Mouse (Mus musculus) small intestine, adult 2 months (tissue): Measurements from ENCODE around the gene Cyfip2. TPM values are rescaled to one million over a fixed set of nuclear protein-coding genes. Genes with fewer than 3 reads are reported as not detected.

Experiments
- H3K27ac ChIP-seq: fragments of 200-500 bp; 2 replicates; pipeline ENCODE4 v1.5.1; 2012; ENCODE audit warnings: low read depth, low read length, control low read depth, inconsistent platforms; ENCODE audit not compliant: insufficient read depth
- H3K27me3 ChIP-seq: fragments of 200-500 bp; 2 replicates; pipeline ENCODE4 v1.6.1; 2012; ENCODE audit warnings: mild to moderate bottlenecking, moderate library complexity, low read length, inconsistent platforms; ENCODE audit not compliant: control insufficient read depth, insufficient read depth
- H3K36me3 ChIP-seq: fragments of 200-500 bp; 2 replicates; pipeline ENCODE4 v1.6.1; 2012; ENCODE audit warnings: mild to moderate bottlenecking, low read length, control low read depth, inconsistent platforms; ENCODE audit not compliant: control insufficient read depth, insufficient read depth
- H3K4me1 ChIP-seq: fragments of 200-500 bp; 2 replicates; pipeline ENCODE4 v1.6.1; 2012; ENCODE audit warnings: low read length, inconsistent platforms, mixed read lengths; ENCODE audit not compliant: control insufficient read depth, insufficient read depth, insufficient read length
- H3K4me3 ChIP-seq: fragments of 200-500 bp; 2 replicates; pipeline ENCODE4 v1.5.1; 2012; ENCODE audit warnings: low read depth, mild to moderate bottlenecking, control low read depth, inconsistent platforms, low read length, moderate library complexity
- CTCF ChIP-seq: fragments of 200-500 bp; IDR thresholded peaks from 2 replicates; pipeline ENCODE4 v1.5.1; 2012; ENCODE audit warnings: low read depth, mild to moderate bottlenecking, control low read depth, inconsistent platforms, low read length, moderate library complexity, mixed read lengths; ENCODE audit not compliant: insufficient replicate concordance, insufficient read length; ENCODE audit errors: extremely low read depth
- POLR2A ChIP-seq: fragments of 200-500 bp; IDR thresholded peaks from 2 replicates; pipeline ENCODE4 v1.6.1; 2012; ENCODE audit warnings: low read depth, mild to moderate bottlenecking, control low read depth, inconsistent platforms, low read length, moderate library complexity
- WGBS: fragments of 180-500 bp; shearing (Covaris S2); methylation state at CpG from one replicate; pipeline ENCODE4 v1.1.7; 2018; 5-methylcytosine and 5-hydroxymethylcytosine counted together
- polyA plus RNA-seq: library from polyadenylated mRNA; depleted of rRNA; stranded (reverse); fragments of >200 nt; gene quantifications from 2 replicates; pipeline ENCODE4 v1.2.3, GENCODE M21; 2012

The Cyfip2 gene
- polyA plus RNA-seq, 1 experiment = 3.8 TPM

GRCm38 (mm10) chr11:46286803-46287202 is 25.9 kb downstream of the Cyfip2 start:
- H3K4me1 ChIP-seq = no peaks in the 10 kb centered on the region
- H3K27me3 ChIP-seq = no peaks in the 10 kb centered on the region
- H3K4me3 ChIP-seq = no peak overlapping the region
- WGBS = 49% methylated on average over 6 of the region's 6 CpGs
- H3K36me3 ChIP-seq = no peaks in the 10 kb centered on the region
- TF ChIP-seq CTCF = no peak
- TF ChIP-seq POLR2A = no peak
- no peak overlapping the region for H3K27ac ChIP-seq

GRCm38 (mm10) chr11:46283800-46284199 is 28.9 kb downstream of the Cyfip2 start:
- no peaks in the 10 kb centered on the region for H3K4me1 ChIP-seq
- no peaks in the 10 kb centered on the region for H3K36me3 ChIP-seq
- no peak overlapping the region for H3K27ac ChIP-seq
- H3K27me3 ChIP-seq = no peaks in the 10 kb centered on the region
- TF ChIP-seq CTCF (no peak), POLR2A (no peak)
- H3K4me3 ChIP-seq = no peak overlapping the region
- WGBS = 87% methylated on average over 6 of the region's 6 CpGs

- no peak overlapping the region for H3K4me3 ChIP-seq
- H3K4me1 ChIP-seq = no peaks in the 10 kb centered on the region
- no peaks in the 10 kb centered on the region for H3K27me3 ChIP-seq
- TF ChIP-seq CTCF = no peak
- no peak for TF ChIP-seq POLR2A
- WGBS = 88% methylated on average over 5 of the region's 5 CpGs
- H3K27ac ChIP-seq = no peak overlapping the region
- no peaks in the 10 kb centered on the region for H3K36me3 ChIP-seq
These were observed 30.0 kb downstream of the Cyfip2 start for GRCm38 (mm10) chr11:46282612-46283011.

- H3K4me1 ChIP-seq = no peaks in the 10 kb centered on the region
- no peak overlapping the region for H3K4me3 ChIP-seq
- TF ChIP-seq CTCF = no peak
- no peak for TF ChIP-seq POLR2A
- no peaks in the 10 kb centered on the region for H3K36me3 ChIP-seq
- 88% methylated on average over 12 of the region's 12 CpGs for WGBS
- H3K27ac ChIP-seq = no peak overlapping the region
- H3K27me3 ChIP-seq = no peaks in the 10 kb centered on the region
These were observed 34.0 kb downstream of the Cyfip2 start for GRCm38 (mm10) chr11:46278709-46279108.

- Histone ChIP-seq H3K4me3 (no peak overlapping the region), H3K27me3 (no peaks in the 10 kb centered on the region), H3K27ac (no peak overlapping the region), H3K36me3 (no peaks in the 10 kb centered on the region), H3K4me1 (no peaks in the 10 kb centered on the region)
- TF ChIP-seq POLR2A (no peak), CTCF (no peak)
- 65% methylated on average over 5 of the region's 5 CpGs for WGBS
These were observed 34.5 kb downstream of the Cyfip2 start for GRCm38 (mm10) chr11:46278140-46278539.

GRCm38 (mm10) chr11:46276778-46277177 is 35.9 kb downstream of the Cyfip2 start:
- Histone ChIP-seq H3K36me3 (no peaks in the 10 kb centered on the region), H3K27me3 (no peaks in the 10 kb centered on the region), H3K4me1 (no peaks in the 10 kb centered on the region), H3K27ac (no peak overlapping the region), H3K4me3 (no peak overlapping the region)
- WGBS = 46% methylated on average over 5 of the region's 5 CpGs
- TF ChIP-seq POLR2A (no peak), CTCF (peak; percentile 39; the same call in 1 of the 2 replicates)

GRCm38 (mm10) chr11:46276168-46276567 is 36.5 kb downstream of the Cyfip2 start:
- TF ChIP-seq CTCF (no peak), POLR2A (no peak)
- no peaks in the 10 kb centered on the region for H3K4me1 ChIP-seq
- no peaks in the 10 kb centered on the region for H3K27me3 ChIP-seq
- WGBS = 86% methylated on average over 8 of the region's 8 CpGs
- no peak overlapping the region for H3K27ac ChIP-seq
- H3K36me3 ChIP-seq = no peaks in the 10 kb centered on the region
- no peak overlapping the region for H3K4me3 ChIP-seq

- Histone ChIP-seq H3K27ac (no peak overlapping the region), H3K4me3 (no peak overlapping the region), H3K27me3 (no peaks in the 10 kb centered on the region), H3K36me3 (no peaks in the 10 kb centered on the region), H3K4me1 (no peaks in the 10 kb centered on the region)
- WGBS = 12% methylated on average over 6 of the region's 6 CpGs
- TF ChIP-seq CTCF (peak; percentile 51), POLR2A (no peak)
These were observed 37.4 kb downstream of the Cyfip2 start for GRCm38 (mm10) chr11:46275302-46275701.
